Mouse (Mus musculus) limb, embryonic 12.5 days (tissue): ENCODE measurements around the gene Iars2. TPM values are rescaled to one million over a fixed set of nuclear protein-coding genes. Genes with fewer than 3 reads are reported as not detected.

Experiments
- ATAC-seq: fragments of 200-750 bp; cut with Nextera tagmentation; 2 replicates; pipeline ENCODE4 v1.8.0; 2017; ENCODE audit warnings: low read depth, moderate TSS enrichment; ENCODE audit not compliant: insufficient number of reproducible peaks, insufficient read depth, low FRiP score, low TSS enrichment
- H3K27ac ChIP-seq: fragments of 300-500 bp; sonication (generic); 2 replicates; pipeline ENCODE4 v1.5.1; 2016; ENCODE audit warnings: mild to moderate bottlenecking, moderate library complexity
- H3K27me3 ChIP-seq: fragments of 300-500 bp; sonication (generic); 2 replicates; pipeline ENCODE4 v1.6.1; 2016; ENCODE audit warnings: mild to moderate bottlenecking, moderate library complexity
- H3K36me3 ChIP-seq: fragments of 300-500 bp; sonication (generic); 2 replicates; pipeline ENCODE4 v1.6.1; 2016; ENCODE audit warnings: mild to moderate bottlenecking, moderate library complexity
- H3K4me1 ChIP-seq: fragments of 300-500 bp; sonication (generic); replicated peaks from 2 replicates; pipeline ENCODE4 v1.6.1; 2016
- H3K4me2 ChIP-seq: fragments of 300-500 bp; sonication (generic); 2 replicates; pipeline ENCODE4 v1.6.1; 2016; ENCODE audit warnings: mild to moderate bottlenecking, moderate library complexity
- H3K4me3 ChIP-seq: fragments of 300-500 bp; sonication (generic); replicated peaks from 2 replicates; pipeline ENCODE4 v1.5.1; 2016; ENCODE audit warnings: mild to moderate bottlenecking
- H3K9ac ChIP-seq: fragments of 300-500 bp; sonication (generic); replicated peaks from 2 replicates; pipeline ENCODE4 v1.6.1; 2016; ENCODE audit warnings: mild to moderate bottlenecking, moderate library complexity
- H3K9me3 ChIP-seq: fragments of 300-500 bp; sonication (generic); 2 replicates; pipeline ENCODE4 v1.6.1; 2016; ENCODE audit warnings: mild to moderate bottlenecking, moderate library complexity
- WGBS: fragments of 180-500 bp; shearing (Covaris S2); methylation state at CpG from one replicate; pipeline ENCODE4 v1.1.7; 2016; 5-methylcytosine and 5-hydroxymethylcytosine counted together
- polyA plus RNA-seq: library from polyadenylated mRNA; unstranded; fragments of >200 nt; fragmentation: Nextera tagmentation; extraction: Ambion mirVana; gene quantifications from 2 replicates; pipeline ENCODE4 v1.2.1, GENCODE M21; 2016

The Iars2 gene
- polyA plus RNA-seq, 1 experiment from 2014 or later, result 30.7 TPM

- H3K4me3 ChIP-seq, result no peak overlapping the region
- no peaks in the 10 kb centered on the region for H3K4me1 ChIP-seq
- ATAC-seq, result no peak
- H3K4me2 ChIP-seq, result no peak overlapping the region
- no peak overlapping the region for H3K27ac ChIP-seq
- peaks cover 90% of the 10 kb centered on the region for H3K36me3 ChIP-seq
- H3K9ac ChIP-seq, result no peak overlapping the region
- no peaks in the 10 kb centered on the region for H3K27me3 ChIP-seq
- 89% methylated on average over 11 of the region's 11 CpGs for WGBS
- no peaks in the 10 kb centered on the region for H3K9me3 ChIP-seq
Measured at GRCm38 (mm10) chr1:185277022-185277421, 52.2 kb downstream of the Iars2 start.

GRCm38 (mm10) chr1:185275976-185276375 is 53.2 kb downstream of the Iars2 start:
- no peak for ATAC-seq
- Histone ChIP-seq H3K4me1 (no peaks in the 10 kb centered on the region), H3K27me3 (no peaks in the 10 kb centered on the region), H3K4me2 (no peak overlapping the region), H3K4me3 (no peak overlapping the region), H3K36me3 (peaks cover 90% of the 10 kb centered on the region), H3K9me3 (no peaks in the 10 kb centered on the region), H3K9ac (no peak overlapping the region), H3K27ac (no peak overlapping the region)
- WGBS, result 93% methylated on average over 7 of the region's 7 CpGs

- Histone ChIP-seq H3K9ac (no peak overlapping the region), H3K36me3 (peaks cover 86% of the 10 kb centered on the region), H3K27me3 (no peaks in the 10 kb centered on the region), H3K9me3 (no peaks in the 10 kb centered on the region), H3K4me3 (no peak overlapping the region), H3K4me2 (no peak overlapping the region), H3K27ac (no peak overlapping the region), H3K4me1 (no peaks in the 10 kb centered on the region)
- 89% methylated on average over 5 of the region's 5 CpGs for WGBS
- no peak for ATAC-seq
Measured at GRCm38 (mm10) chr1:185274819-185275545, 54.2 kb downstream of the Iars2 start.

- ATAC-seq, result no peak
- no peak overlapping the region for H3K4me2 ChIP-seq
- H3K27ac ChIP-seq, result no peak overlapping the region
- no peaks in the 10 kb centered on the region for H3K9me3 ChIP-seq
- WGBS, result 94% methylated on average over 9 of the region's 9 CpGs
- peaks cover 78% of the 10 kb centered on the region for H3K36me3 ChIP-seq
- no peak overlapping the region for H3K4me3 ChIP-seq
- no peaks in the 10 kb centered on the region for H3K4me1 ChIP-seq
- H3K27me3 ChIP-seq, result no peaks in the 10 kb centered on the region
- H3K9ac ChIP-seq, result no peak overlapping the region
Measured at GRCm38 (mm10) chr1:185271373-185271772, 57.8 kb downstream of the Iars2 start.

GRCm38 (mm10) chr1:185270403-185271097 is 58.6 kb downstream of the Iars2 start:
- no peak for ATAC-seq
- Histone ChIP-seq H3K4me2 (no peak overlapping the region), H3K27me3 (no peaks in the 10 kb centered on the region), H3K9me3 (no peaks in the 10 kb centered on the region), H3K27ac (no peak overlapping the region), H3K4me1 (no peaks in the 10 kb centered on the region), H3K36me3 (peaks cover 76% of the 10 kb centered on the region), H3K9ac (no peak overlapping the region), H3K4me3 (no peak overlapping the region)
- WGBS, result 95% methylated on average over 8 of the region's 8 CpGs

- ATAC-seq, result no peak
- H3K4me3 ChIP-seq, result no peak overlapping the region
- no peak overlapping the region for H3K9ac ChIP-seq
- 85% methylated on average over 4 of the region's 4 CpGs for WGBS
- no peaks in the 10 kb centered on the region for H3K9me3 ChIP-seq
- H3K36me3 ChIP-seq, result peaks cover 82% of the 10 kb centered on the region
- H3K4me2 ChIP-seq, result no peak overlapping the region
- no peaks in the 10 kb centered on the region for H3K4me1 ChIP-seq
- H3K27ac ChIP-seq, result no peak overlapping the region
- no peaks in the 10 kb centered on the region for H3K27me3 ChIP-seq
Measured at GRCm38 (mm10) chr1:185268675-185269074, 60.5 kb downstream of the Iars2 start.

GRCm38 (mm10) chr1:185262565-185262964 is 66.6 kb downstream of the Iars2 start:
- H3K4me1 ChIP-seq, result no peaks in the 10 kb centered on the region
- no peak overlapping the region for H3K9ac ChIP-seq
- no peak overlapping the region for H3K27ac ChIP-seq
- no peak overlapping the region for H3K4me2 ChIP-seq
- H3K4me3 ChIP-seq, result no peak overlapping the region
- 61% methylated on average over 14 of the region's 14 CpGs for WGBS
- H3K27me3 ChIP-seq, result no peaks in the 10 kb centered on the region
- no peaks in the 10 kb centered on the region for H3K9me3 ChIP-seq
- H3K36me3 ChIP-seq, result peaks cover 90% of the 10 kb centered on the region
- no peak for ATAC-seq

- no peaks in the 10 kb centered on the region for H3K9me3 ChIP-seq
- H3K4me1 ChIP-seq, result no peaks in the 10 kb centered on the region
- ATAC-seq, result no peak; the same call in 1 of the 2 replicates
- no peak overlapping the region for H3K9ac ChIP-seq
- no peak overlapping the region for H3K27ac ChIP-seq
- no peak overlapping the region for H3K4me3 ChIP-seq
- 49% methylated on average over 3 of the region's 3 CpGs for WGBS
- H3K4me2 ChIP-seq, result no peak overlapping the region
- peaks cover 70% of the 10 kb centered on the region for H3K36me3 ChIP-seq
- no peaks in the 10 kb centered on the region for H3K27me3 ChIP-seq
Measured at GRCm38 (mm10) chr1:185256753-185257152, 72.4 kb downstream of the Iars2 start.

- no peak overlapping the region for H3K4me3 ChIP-seq
- H3K9me3 ChIP-seq, result no peaks in the 10 kb centered on the region
- H3K27ac ChIP-seq, result no peak overlapping the region
- WGBS, result 95% methylated on average over 12 of the region's 12 CpGs
- no peak for ATAC-seq
- H3K9ac ChIP-seq, result no peak overlapping the region
- no peak overlapping the region for H3K4me2 ChIP-seq
- H3K36me3 ChIP-seq, result peaks cover 69% of the 10 kb centered on the region
- no peaks in the 10 kb centered on the region for H3K4me1 ChIP-seq
- H3K27me3 ChIP-seq, result no peaks in the 10 kb centered on the region
Measured at GRCm38 (mm10) chr1:185255336-185255735, 73.9 kb downstream of the Iars2 start.

- Histone ChIP-seq H3K27ac (no peak overlapping the region), H3K4me3 (no peak overlapping the region), H3K9me3 (no peaks in the 10 kb centered on the region), H3K36me3 (peaks cover 70% of the 10 kb centered on the region), H3K9ac (no peak overlapping the region), H3K4me1 (no peaks in the 10 kb centered on the region), H3K27me3 (no peaks in the 10 kb centered on the region), H3K4me2 (no peak overlapping the region)
- 84% methylated on average over 12 of the region's 12 CpGs for WGBS
- no peak for ATAC-seq
Measured at GRCm38 (mm10) chr1:185253140-185253892, 75.9 kb downstream of the Iars2 start.

GRCm38 (mm10) chr1:185252351-185252750 is 76.8 kb downstream of the Iars2 start:
- H3K4me3 ChIP-seq, result no peak overlapping the region
- 90% methylated on average over 3 of the region's 3 CpGs for WGBS
- ATAC-seq, result no peak
- H3K9ac ChIP-seq, result no peak overlapping the region
- no peaks in the 10 kb centered on the region for H3K27me3 ChIP-seq
- H3K4me2 ChIP-seq, result no peak overlapping the region
- peaks cover 77% of the 10 kb centered on the region for H3K36me3 ChIP-seq
- H3K27ac ChIP-seq, result no peak overlapping the region
- no peaks in the 10 kb centered on the region for H3K9me3 ChIP-seq
- H3K4me1 ChIP-seq, result peaks cover 7% of the 10 kb centered on the region
